9 mouse cellular contexts compared by ENCODE assay signal in the genomic region with DNA sequence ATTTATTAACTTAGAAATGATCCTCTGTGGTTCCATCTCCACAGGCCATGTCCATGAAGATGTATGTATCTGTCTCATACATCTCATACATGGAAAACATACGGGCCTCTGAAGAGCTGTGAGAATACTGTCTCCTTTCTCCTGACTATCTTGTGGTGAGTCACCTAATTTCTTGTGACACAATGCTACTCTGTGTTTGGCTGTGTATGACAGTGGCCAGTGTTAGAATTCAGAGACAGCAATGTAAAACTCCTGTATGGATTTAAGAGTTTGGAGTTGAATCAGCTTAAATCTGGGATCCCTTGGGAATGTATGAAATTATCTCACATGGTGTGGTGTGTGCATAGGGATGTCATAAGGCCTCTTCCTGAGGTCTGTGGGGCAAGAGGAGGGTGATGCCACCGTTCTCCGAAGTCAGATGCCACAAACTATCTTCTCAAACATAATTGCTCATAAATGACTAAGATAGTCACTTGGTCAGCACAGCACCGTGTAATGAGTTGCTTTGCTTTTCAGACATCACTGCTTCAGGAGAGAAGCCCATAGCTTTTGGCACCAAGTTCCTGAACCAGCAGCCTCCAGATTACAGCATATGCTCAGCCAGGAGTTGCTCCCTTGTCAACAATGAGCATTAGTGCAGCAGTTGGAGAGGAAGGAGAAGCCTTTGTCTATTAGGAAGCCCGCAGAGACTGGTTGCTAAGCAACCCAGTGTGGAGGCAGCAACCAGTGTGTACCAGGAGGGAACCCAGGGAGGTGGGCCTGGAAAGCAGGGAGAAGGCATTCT.
DNase-seq lines count a peak whose midpoint lies in the region; ATAC-seq and TF ChIP-seq lines count a peak whose summit lies in the region.
"Had no signal": no experiment of that assay in that cellular context is flagged by ENCODE, and none has a peak within 500 bp of the region (broad histone marks: within the 10 kb centered on the region; RNA-seq: fewer than 3 reads in every experiment).

No protein-coding gene starts in this region.

- H3K4me3 ChIP-seq in forebrain, embryonic 11.5 days (ENCODE audit: low read depth, low read length), result no peak overlapping the region
- H3K4me3 ChIP-seq in neural tube, embryonic 13.5 days, result no peak overlapping the region
- no peak overlapping the region for H3K4me3 ChIP-seq in liver, embryonic 12.5 days
- H3K4me3 ChIP-seq in intestine, postnatal 0 days (ENCODE audit: low read depth, low read length), result no peak overlapping the region

- 39% methylated on average over 5 of the region's 5 CpGs for WGBS in forebrain, embryonic 11.5 days
- 33% methylated on average over 5 of the region's 5 CpGs for WGBS in neural tube, embryonic 13.5 days
- WGBS in liver, embryonic 12.5 days (ENCODE audit: insufficient replicate concordance), result 51% methylated on average over 5 of the region's 5 CpGs
- 48% methylated on average over 5 of the region's 5 CpGs for WGBS in intestine, postnatal 0 days

- TF ChIP-seq CTCF in intestine, postnatal 0 days (IDR thresholded peaks at IDR 0.05; ENCODE audit: low read depth), result no peak

- peak overlapping the region; percentile 31; the same call in 1 of the 2 replicates for H3K27ac ChIP-seq in forebrain, embryonic 11.5 days (ENCODE audit: low read depth, low read length)
- peak overlapping the region; percentile 85 for H3K27ac ChIP-seq in neural tube, embryonic 13.5 days (replicated peaks)
- no peak overlapping the region for H3K27ac ChIP-seq in liver, embryonic 12.5 days
- no peak overlapping the region for H3K27ac ChIP-seq in intestine, postnatal 0 days (ENCODE audit: low read depth, low read length)

- H3K9me3 ChIP-seq in forebrain, embryonic 11.5 days (ENCODE audit: control insufficient read depth, low read length), result no peaks in the 10 kb centered on the region
- no peaks in the 10 kb centered on the region for H3K9me3 ChIP-seq in neural tube, embryonic 13.5 days
- 0 out of 2 replicates have a peak, but pooled peaks cover 5% of the 10 kb centered on the region for H3K9me3 ChIP-seq in liver, embryonic 12.5 days (replicated peaks)
- no peaks in the 10 kb centered on the region for H3K9me3 ChIP-seq in intestine, postnatal 0 days (ENCODE audit: control insufficient read depth)

- no peak overlapping the region for H3K4me2 ChIP-seq in forebrain, embryonic 11.5 days (ENCODE audit: low read depth, low read length, severe bottlenecking)
- H3K4me2 ChIP-seq in neural tube, embryonic 13.5 days, result no peak overlapping the region
- no peak overlapping the region for H3K4me2 ChIP-seq in liver, embryonic 12.5 days
- no peak overlapping the region for H3K4me2 ChIP-seq in intestine, postnatal 0 days (replicated peaks; ENCODE audit: low read depth)

- peak; percentile 98 for ATAC-seq in forebrain, embryonic 11.5 days (replicated peaks; ENCODE audit: low FRiP score)
- ATAC-seq in neural tube, embryonic 13.5 days (ENCODE audit: low read depth), result peak; percentile 99
- no peak for ATAC-seq in liver, embryonic 12.5 days
- ATAC-seq in intestine, postnatal 0 days, result no peak
- ATAC-seq in cerebellum, adult (ENCODE audit: insufficient number of reproducible peaks, low FRiP score, low TSS enrichment), result no peak
- no peak for ATAC-seq in megakaryocyte, adult 5-6 weeks (ENCODE audit: poor library complexity, severe bottlenecking)

- H3K27me3 ChIP-seq in forebrain, embryonic 11.5 days (ENCODE audit: control insufficient read depth, insufficient read depth, low read length), result no peaks in the 10 kb centered on the region
- no peaks in the 10 kb centered on the region for H3K27me3 ChIP-seq in neural tube, embryonic 13.5 days
- H3K27me3 ChIP-seq in liver, embryonic 12.5 days (replicated peaks), result no peaks in the 10 kb centered on the region
- H3K27me3 ChIP-seq in intestine, postnatal 0 days (replicated peaks; ENCODE audit: control insufficient read depth, insufficient read depth, low read length), result no peaks in the 10 kb centered on the region

- H3K4me1 ChIP-seq in forebrain, embryonic 11.5 days (replicated peaks; ENCODE audit: control insufficient read depth, insufficient read depth, low read length), result peaks cover 10% of the 10 kb centered on the region
- H3K4me1 ChIP-seq in neural tube, embryonic 13.5 days (replicated peaks), result peaks cover 20% of the 10 kb centered on the region
- H3K4me1 ChIP-seq in liver, embryonic 12.5 days, result no peaks in the 10 kb centered on the region
- H3K4me1 ChIP-seq in intestine, postnatal 0 days (replicated peaks; ENCODE audit: control insufficient read depth, insufficient read depth, low read length), result no peaks in the 10 kb centered on the region

- H3K9ac ChIP-seq in forebrain, embryonic 11.5 days (ENCODE audit: low read length), result peak overlapping the region; percentile 23; the same call in 1 of the 2 replicates
- no peak overlapping the region for H3K9ac ChIP-seq in neural tube, embryonic 13.5 days
- no peak overlapping the region for H3K9ac ChIP-seq in liver, embryonic 12.5 days
- H3K9ac ChIP-seq in intestine, postnatal 0 days (ENCODE audit: low read depth, low read length), result no peak overlapping the region

- H3K36me3 ChIP-seq in forebrain, embryonic 11.5 days (ENCODE audit: control insufficient read depth, insufficient read depth, low read length), result no peaks in the 10 kb centered on the region
- H3K36me3 ChIP-seq in neural tube, embryonic 13.5 days, result no peaks in the 10 kb centered on the region
- H3K36me3 ChIP-seq in liver, embryonic 12.5 days, result no peaks in the 10 kb centered on the region
- H3K36me3 ChIP-seq in intestine, postnatal 0 days (ENCODE audit: control insufficient read depth, insufficient read depth), result no peaks in the 10 kb centered on the region

- DNase-seq in brain, adult 2 months (ENCODE audit: low read depth, low spot score), result peak; percentile 94
- peak; percentile 76 for DNase-seq in forebrain, embryonic 11.5 days (ENCODE audit: low spot score)
- DNase-seq in layer of hippocampus, postnatal 10 days (ENCODE audit: low spot score in 2 of 2), result peak; percentile 35 to 58
- DNase-seq: adrenal gland, postnatal 25 days had no signal

Comparison
In these comparisons a context has a peak if more than half of its experiments do, and no peak if none do; other contexts are left out.
1. ATAC-seq: peak in forebrain, embryonic 11.5 days (single experiment) and neural tube, embryonic 13.5 days (single experiment); none in liver, embryonic 12.5 days (single experiment), intestine, postnatal 0 days (single experiment), cerebellum, adult (single experiment) and megakaryocyte, adult 5-6 weeks (single experiment).
2. H3K27ac ChIP-seq: peak in forebrain, embryonic 11.5 days (single experiment) and neural tube, embryonic 13.5 days (single experiment); none in liver, embryonic 12.5 days (single experiment) and intestine, postnatal 0 days (single experiment).
3. Peak in every context shown above with its lines, with median percentiles within 50 percentile points of each other: DNase-seq.